Mouse (Mus musculus): ENCODE measurements around the gene Ofcc1.

The Ofcc1 gene

DNA sequence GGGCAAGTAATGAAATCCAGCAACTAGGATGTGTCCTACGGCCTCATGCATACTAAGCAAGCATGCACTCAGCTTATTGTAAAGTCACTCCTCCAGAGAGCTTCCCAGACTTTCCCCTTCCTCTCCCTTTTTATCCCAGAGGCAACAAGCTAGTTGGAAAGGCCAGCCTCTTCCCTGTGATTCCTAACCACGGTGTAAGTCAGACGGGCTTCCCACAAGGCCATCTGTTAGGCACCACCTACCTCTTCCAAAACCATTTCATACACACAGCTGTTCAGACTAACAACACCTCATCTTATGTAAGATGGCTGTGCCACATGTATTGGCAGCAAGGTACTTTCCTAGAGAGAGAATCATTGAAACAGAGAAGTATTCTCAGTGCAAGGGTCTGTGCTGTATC lies 124.9 kb downstream of the Ofcc1 start:
- no peak for DNase-seq

GRCm38 (mm10) chr13:40208314-40208713 lies 152.9 kb downstream of the Ofcc1 start:
- DNase-seq, result no peak

DNA sequence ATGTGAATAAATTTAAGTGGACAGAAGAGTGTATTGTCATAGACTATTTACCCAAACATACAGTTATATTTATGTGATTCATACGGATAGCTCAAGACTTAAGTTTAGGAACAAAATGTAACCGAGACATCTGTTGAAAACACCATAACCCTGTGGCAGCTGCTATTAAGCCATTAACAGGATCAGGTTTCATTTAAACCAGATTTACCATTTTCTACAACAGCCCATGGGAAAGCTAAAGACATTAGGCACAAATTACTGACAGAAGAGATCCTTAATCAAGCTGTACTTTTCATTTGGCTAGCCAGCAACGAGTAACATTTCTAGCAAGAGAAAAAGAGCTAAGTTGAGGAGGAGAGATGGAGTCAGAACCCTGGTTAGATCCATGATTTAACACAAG lies 179.5 kb downstream of the Ofcc1 start:
- no peak for DNase-seq

- no peak for DNase-seq
Observed at GRCm38 (mm10) chr13:40171775-40172174, 189.5 kb downstream of the Ofcc1 start.

- DNase-seq, result peak; percentile 3
Observed at GRCm38 (mm10) chr13:40167871-40168270, 193.4 kb downstream of the Ofcc1 start.

DNA sequence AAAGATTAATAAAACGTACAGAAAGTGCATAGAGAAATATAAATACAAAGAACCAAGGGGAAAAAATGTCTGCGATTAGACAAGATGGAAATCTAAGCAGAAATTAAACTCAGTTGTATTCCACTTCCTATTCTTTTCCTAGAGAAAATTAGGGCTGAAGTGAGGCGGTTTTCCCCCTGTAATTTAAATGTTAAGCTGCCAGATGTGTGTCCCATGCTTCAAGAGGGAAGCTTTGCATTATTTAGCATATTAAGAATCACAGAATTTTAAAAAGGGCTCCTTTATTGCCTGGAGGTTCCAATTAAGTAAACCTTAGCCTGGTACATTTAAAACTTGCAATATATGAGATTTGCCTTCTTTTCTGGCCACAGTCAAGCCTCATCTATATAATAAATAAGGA lies 205.8 kb downstream of the Ofcc1 start:
- no peak for DNase-seq

GRCm38 (mm10) chr13:40139906-40140305 lies 221.3 kb downstream of the Ofcc1 start:
- no peak for DNase-seq

DNA sequence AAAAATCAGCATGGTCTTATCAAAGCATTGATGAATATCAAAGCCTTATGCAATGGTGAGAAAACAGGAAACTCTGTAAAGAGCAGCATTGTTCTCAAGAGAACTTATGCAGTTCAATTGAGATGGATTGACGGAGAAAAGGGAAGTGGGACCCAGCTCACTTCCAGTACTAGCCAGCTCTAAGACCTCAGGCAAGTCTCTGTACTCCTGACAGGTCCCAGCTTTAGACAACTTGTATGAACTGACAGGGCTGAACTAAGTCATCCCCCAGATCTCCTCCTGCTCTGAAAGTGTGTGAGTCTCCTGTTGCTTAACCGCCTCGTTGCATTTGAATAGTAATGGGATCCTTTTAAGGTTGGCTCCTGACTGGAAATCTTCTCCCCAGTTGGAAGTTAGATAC lies 225.2 kb downstream of the Ofcc1 start:
- no peak for DNase-seq

DNA sequence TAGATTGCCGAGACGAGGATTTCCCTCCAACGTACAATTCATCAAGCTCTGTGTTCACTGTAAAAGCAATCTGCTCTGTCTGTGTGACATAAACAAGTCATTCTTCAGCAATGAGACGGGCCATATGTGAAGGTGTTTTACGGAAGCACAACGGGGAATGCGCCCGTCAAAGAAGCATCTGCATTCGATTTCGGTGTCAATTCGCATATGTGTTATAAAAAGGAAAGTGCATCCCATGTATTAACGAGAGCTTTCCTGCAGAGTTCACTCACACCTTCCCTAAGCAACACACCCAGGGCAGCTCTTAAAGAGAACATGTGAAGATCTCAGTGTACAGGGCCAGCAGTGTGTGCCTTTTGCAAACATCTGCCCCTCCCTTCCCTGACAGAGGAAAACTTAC lies 225.6 kb downstream of the Ofcc1 start:
- no peak for DNase-seq

DNA sequence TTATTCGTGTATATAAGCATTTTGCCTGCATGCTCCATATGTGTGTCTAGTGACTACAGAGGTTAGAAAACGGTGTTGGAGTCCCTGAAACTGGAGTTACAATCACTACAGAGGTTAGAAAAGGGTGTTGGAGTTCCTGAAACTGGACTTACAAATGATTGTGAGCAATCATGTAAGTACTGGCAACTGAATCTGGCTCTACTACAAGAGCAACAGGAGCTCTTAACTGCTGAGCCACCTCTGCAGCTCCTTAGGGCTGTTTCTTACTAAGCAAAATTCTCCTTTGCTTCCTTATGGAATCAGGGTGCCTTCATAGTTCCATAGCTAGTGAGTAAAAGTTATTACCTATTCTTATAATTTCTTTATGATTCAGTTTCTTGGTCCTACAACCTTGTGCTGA lies 237.4 kb downstream of the Ofcc1 start:
- DNase-seq, result no peak

GRCm38 (mm10) chr13:40112336-40112735 lies 248.9 kb downstream of the Ofcc1 start:
- peak; percentile 57 for DNase-seq

GRCm38 (mm10) chr13:40076236-40076635 lies 285.0 kb downstream of the Ofcc1 start:
- no peak for DNase-seq

- no peak for DNase-seq
Observed at GRCm38 (mm10) chr13:40074850-40075416, 286.3 kb downstream of the Ofcc1 start.

DNA sequence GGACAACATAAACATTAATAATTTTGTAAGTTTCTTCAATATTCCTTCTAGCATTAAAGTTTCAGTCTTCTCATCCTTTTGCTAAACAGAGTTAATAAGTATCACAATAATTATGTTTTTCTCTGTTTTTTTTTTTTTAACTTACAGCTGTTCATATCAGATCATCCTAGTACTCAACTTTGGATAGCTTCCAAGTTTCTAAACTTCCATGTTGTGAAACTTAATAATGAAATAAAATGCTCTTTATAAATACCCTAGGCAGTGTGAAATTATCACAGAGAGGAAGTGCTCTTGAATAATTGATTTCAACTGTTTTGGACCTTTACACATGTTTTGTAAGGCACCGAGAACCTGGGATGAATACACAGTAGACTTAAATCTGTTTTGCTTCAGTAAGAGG lies 291.2 kb downstream of the Ofcc1 start:
- DNase-seq, result no peak

DNA sequence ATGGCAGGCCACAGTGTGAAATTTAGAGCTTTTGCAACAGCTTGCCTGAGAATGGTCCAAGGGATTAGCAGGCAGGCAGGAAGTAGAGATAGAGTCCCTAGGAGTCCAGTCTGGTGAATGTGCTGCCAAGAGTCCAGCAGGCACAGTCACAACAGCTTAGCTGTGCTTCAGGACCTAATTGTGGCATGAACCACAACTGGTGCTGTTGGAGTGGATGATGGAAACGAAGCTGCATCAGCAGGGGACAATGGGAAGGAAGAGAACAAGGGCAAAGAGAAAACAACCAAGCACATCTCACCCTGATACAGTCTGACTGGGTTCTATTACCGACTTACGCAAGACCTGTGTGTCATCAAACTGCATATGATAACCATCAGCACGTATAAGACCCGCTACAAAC lies 300.0 kb downstream of the Ofcc1 start:
- no peak for DNase-seq

DNA sequence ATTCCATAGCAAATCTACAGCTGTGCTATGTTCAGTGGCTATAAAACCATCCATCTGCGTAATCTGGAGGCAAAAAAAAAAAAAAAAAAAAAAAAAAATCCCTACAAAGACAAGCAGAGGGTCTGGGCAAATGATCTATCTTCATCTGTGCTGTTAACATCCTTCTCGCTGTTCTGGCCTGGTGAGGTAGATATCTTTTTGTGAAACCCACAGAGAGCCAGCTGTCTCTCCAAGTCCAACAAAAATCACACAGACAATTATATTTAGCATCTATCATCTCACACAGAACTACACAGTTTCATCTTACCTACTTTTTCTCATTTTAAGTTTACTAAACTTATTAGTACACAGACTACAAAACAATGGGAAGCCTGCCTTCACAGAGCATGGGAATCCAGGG lies 323.4 kb downstream of the Ofcc1 start:
- no peak for DNase-seq

DNA sequence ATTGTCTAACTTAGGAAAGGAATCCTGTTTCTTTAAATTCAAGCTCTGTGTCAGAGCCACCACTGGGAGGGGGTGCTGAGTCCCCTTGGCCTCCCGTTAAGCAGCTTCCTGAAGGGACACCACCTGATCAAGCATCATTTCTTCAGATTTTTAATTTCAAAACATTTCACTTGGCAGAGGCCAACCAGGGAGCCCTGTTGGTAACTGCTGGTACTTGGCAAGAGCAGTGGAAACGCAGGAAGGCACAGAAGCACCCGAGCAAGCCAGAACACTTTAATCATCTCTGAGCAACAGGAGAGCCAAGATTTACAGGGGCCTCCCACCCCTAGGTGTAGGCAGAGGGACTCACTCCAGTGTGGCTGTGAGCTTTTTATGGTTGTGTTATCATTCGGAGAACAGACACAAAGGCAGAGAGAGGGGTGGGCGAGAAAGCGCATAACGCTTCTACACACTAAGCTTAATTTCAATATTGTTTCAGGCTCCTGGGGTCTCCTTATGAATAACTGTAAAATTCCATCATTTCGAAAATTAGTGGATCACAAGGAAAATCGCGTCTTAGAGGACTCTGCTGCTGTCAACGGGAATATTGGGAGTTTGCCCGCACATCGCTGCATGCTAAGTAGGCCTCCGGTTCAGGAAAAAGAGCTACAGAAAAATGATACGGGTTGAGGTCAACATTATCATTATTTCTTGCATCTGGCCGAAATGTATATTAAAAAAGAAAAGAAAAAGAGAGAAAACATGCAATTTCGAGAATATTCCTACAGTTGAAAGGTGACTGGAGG lies 324.1 kb downstream of the Ofcc1 start:
- no peak for DNase-seq

- no peak for DNase-seq
Observed at GRCm38 (mm10) chr13:40029426-40029825, 331.8 kb downstream of the Ofcc1 start.

GRCm38 (mm10) chr13:40028827-40029226 lies 332.4 kb downstream of the Ofcc1 start:
- DNase-seq, result no peak

- DNase-seq, result no peak
Observed at GRCm38 (mm10) chr13:40025816-40026215, 335.4 kb downstream of the Ofcc1 start.

GRCm38 (mm10) chr13:40023201-40023777 lies 338.0 kb downstream of the Ofcc1 start:
- no peak for DNase-seq

DNA sequence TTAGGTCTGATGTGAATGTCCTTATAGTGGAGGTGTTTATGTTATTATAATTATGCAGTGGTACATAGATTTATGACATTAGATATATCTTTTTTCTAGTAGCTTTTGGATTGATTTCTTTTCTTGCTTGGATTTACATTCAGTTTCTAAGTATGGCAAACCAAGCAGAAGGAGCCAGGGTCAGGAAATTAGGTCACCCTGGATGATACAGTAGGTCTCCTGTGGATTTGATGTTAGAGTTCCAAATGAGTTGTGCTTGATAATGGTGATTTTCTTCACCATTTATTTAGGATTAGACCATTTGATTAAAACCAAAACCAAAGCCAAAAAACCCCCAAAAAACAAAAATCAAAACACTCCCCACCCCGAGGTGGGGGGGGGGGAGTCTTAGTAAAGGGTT lies 338.6 kb downstream of the Ofcc1 start:
- DNase-seq, result no peak

DNA sequence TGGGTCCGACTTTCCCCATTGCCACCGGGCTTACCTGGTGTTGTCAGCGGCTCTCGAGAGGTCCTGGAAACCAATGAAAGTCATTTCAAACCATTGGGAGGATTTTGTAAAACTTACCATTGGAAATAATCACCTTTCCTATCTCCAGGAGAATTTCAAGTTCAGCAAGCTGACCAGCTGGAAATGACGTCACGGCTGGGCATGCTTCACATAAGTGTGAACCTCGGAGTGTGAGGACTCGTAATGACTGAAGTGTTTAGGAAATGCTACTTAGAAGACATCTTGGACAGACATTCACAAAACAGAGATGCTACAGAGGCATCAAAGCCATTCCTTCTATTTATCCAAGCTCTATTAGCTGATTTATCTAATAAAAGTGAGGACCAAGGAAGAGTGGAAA lies 361.0 kb downstream of the Ofcc1 start:
- no peak for DNase-seq

DNA sequence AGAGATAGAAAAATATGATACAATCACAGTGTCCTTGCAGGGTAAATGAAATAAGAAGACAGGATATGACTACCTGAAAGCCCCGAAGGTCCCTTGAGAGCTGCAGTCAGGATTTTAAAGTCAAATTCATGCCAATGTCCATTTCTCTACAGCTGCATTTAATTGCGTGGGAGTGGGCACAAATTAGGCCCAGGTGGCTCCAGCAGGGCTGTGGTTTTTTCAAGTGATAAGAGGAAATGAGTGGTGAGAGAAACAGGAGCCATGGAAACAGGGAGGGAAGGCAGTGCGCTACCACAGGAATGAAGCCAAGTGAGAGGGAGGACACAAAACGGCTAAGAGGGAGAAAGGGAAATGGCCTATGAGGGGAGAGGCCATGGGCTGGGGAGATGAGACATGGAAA lies 363.3 kb downstream of the Ofcc1 start:
- DNase-seq, result no peak

Measured in kidney, postnatal 14 days (tissue).